In the genomic region with DNA sequence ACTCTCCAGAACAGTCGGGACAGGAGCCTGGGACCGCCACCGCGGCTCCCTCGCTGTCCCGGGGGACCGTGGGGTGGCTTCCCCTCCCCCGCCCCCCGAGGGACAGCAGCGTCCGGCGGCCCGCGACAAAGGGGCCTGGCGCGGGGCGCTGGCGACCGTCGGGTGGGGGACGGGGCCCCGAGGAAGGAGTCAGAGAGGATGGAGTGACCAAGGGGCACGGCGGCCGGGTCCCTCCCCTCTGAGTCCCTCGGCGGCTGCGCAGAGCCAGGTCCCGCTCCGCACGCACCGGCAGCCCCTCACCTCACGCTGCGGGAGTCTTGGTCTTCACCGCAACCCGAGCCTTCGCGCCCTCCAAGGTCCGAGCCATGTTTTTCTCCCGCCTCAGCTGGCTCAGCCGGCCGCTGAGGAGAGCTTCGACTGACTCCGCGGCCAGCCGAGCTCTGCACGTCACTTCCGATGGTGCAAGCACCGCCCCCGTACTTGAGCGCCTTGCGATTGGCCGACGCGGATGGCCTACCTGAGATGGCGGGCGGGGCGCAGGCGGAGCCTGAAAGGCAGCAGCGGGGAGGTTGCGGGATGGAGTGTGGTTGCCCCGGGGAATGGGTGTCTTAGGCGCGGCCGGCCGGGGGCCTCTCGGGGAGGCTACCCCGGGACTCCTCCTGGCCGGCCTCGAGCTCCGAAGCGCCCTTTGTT, we compare ENCODE assay signal across 1 mouse cellular context.
TF ChIP-seq lines count a peak whose summit lies in the region.

A gene (minus strand): TSS at position 446 of the 693 bp plus-strand sequence.

TF ChIP-seq in CH12.LX, 34 proteins besides CTCF, POLR2A, EP300 and RAD21 (continued from another document):
- TF ChIP-seq CHD2 (IDR thresholded peaks at IDR 0.05; ENCODE audit: low read length) (peak; percentile 49; the same call in 1 of the 2 replicates), NELFE (IDR thresholded peaks at IDR 0.05; ENCODE audit: low read depth, low read length) (peak; percentile 84), MAX (IDR thresholded peaks at IDR 0.05; ENCODE audit: low read length) (peak; percentile 37; the same call in 1 of the 2 replicates), USF2 (conservative IDR thresholded peaks at IDR 0.05; ENCODE audit: low read depth, low read length) (no peak), ELF1 (IDR thresholded peaks at IDR 0.05; ENCODE audit: low read depth, low read length) (peak; percentile 61; the same call in 1 of the 2 replicates), HCFC1 (IDR thresholded peaks at IDR 0.05; ENCODE audit: low read depth, low read length) (peak; percentile 60), TCF12 (IDR thresholded peaks at IDR 0.05; ENCODE audit: low read depth, low read length) (peak; percentile 77), MXI1 (IDR thresholded peaks at IDR 0.05; ENCODE audit: low read depth, low read length) (peak; percentile 38; the same call in 1 of the 2 replicates), POLR2AphosphoS2 (IDR thresholded peaks at IDR 0.05; ENCODE audit: low read depth, low read length) (peak; percentile 59; the same call in 1 of the 2 replicates), ZMIZ1 (IDR thresholded peaks at IDR 0.05; ENCODE audit: low read depth, low read length) (peak; percentile 92), SIN3A (IDR thresholded peaks at IDR 0.05; ENCODE audit: low read length) (peak; percentile 71; the same call in 1 of the 2 replicates), NRF1 (IDR thresholded peaks at IDR 0.05; ENCODE audit: low read depth, low read length) (peak; percentile 70), PAX5 (IDR thresholded peaks at IDR 0.05; ENCODE audit: low read length) (no peak), RCOR1 (conservative IDR thresholded peaks at IDR 0.05; ENCODE audit: low read depth, low read length) (no peak), MAZ (IDR thresholded peaks at IDR 0.05; ENCODE audit: low read depth, low read length) (0 out of 2 replicates have a peak, but pooled peaks have one; percentile 31)
